Mouse (Mus musculus) CH12.LX (cell line): ENCODE measurements around the gene Nek6.

Experiments
- CTCF ChIP-seq, 2 experiments: IDR thresholded peaks in 1 of 2; conservative IDR thresholded peaks in 1 of 2; 2 replicates each; pipeline ENCODE4 v1.5.1; 2011 to 2012; ENCODE audit warnings: low read depth in 2 of 2, low read length in 2 of 2, improper control_type of control experiment in 1 of 2, inconsistent platforms in 1 of 2, mild to moderate bottlenecking in 1 of 2, moderate library complexity in 1 of 2
- EP300 ChIP-seq: IDR thresholded peaks from 2 replicates; pipeline ENCODE4 v1.6.1; 2011; ENCODE audit warnings: low read length, improper control_type of control experiment
- MAX ChIP-seq: IDR thresholded peaks from 2 replicates; pipeline ENCODE4 v1.6.1; 2011; ENCODE audit warnings: low read length, improper control_type of control experiment
- MAZ ChIP-seq: IDR thresholded peaks from 2 replicates; pipeline ENCODE4 v1.6.1; 2012; ENCODE audit warnings: low read depth, mild to moderate bottlenecking, inconsistent platforms, low read length, improper control_type of control experiment, moderate library complexity
- POLR2AphosphoS2 ChIP-seq: IDR thresholded peaks from 2 replicates; pipeline ENCODE4 v1.6.1; 2011; ENCODE audit warnings: low read depth, low read length, improper control_type of control experiment
- RAD21 ChIP-seq: IDR thresholded peaks from 2 replicates; pipeline ENCODE4 v1.6.1; 2011; ENCODE audit warnings: low read depth, mild to moderate bottlenecking, low read length, improper control_type of control experiment, moderate library complexity
- TBP ChIP-seq: conservative IDR thresholded peaks from 2 replicates; pipeline ENCODE4 v1.6.1; 2011; ENCODE audit warnings: low read depth, low read length, improper control_type of control experiment
- TCF12 ChIP-seq: IDR thresholded peaks from 2 replicates; pipeline ENCODE4 v1.6.1; 2014; ENCODE audit warnings: low read depth, mild to moderate bottlenecking, inconsistent platforms, low read length, improper control_type of control experiment

DNA sequence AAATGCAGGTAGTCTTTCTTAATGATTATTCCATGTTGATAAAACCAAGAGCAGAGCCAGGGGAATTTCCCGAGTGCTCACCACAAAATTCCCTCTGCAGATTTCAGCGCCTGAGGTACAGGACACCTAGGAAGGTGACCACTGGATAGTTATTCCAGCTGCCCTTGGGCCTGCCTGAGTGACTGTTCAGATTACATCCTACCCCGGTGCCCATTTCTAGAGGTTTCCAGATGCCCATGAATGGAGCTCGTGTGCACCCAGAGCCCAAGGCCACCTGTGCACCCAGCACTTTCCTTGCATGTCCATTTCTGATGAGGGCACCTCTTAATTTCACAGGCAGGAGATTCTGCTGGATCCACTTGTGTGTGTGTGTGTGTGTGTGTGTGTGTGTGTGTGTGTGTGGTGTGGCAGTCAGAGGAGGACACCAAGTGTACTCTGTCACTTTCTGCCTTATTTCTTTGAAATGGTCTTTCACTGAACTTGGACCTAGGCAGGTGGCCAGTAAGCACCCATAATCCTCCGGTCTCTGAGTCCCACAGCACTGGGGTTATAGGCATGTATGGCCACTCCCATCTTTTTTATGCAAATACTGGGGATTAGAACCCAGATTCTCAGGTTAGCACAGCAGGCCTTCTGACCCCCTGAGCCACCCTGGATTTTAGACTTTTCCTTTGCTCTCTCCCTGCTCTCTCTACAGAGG is 22.9 kb downstream of the Nek6 start:
- TF ChIP-seq RAD21 (no peak), MAX (no peak), MAZ (no peak), CTCF (conservative IDR thresholded peaks at IDR 0.05 in 1 of 2, IDR thresholded peaks at IDR 0.05 in 1 of 2; ENCODE audit: low read depth in 2 of 2, low read length in 2 of 2) (no peak), TBP (no peak), POLR2AphosphoS2 (no peak), TCF12 (no peak), EP300 (no peak)
